Mouse (Mus musculus): Measurements from ENCODE around the gene Acat1.
A peak's percentile ranks its signal among the peaks of the same experiment; 100 is the strongest.

Acat1 gene

GRCm38 (mm10) chr9:53535416-53536320 is 74.5 kb downstream of the Acat1 start:
- DNase-seq (ENCODE audit: low spot score): peak; percentile 18

Data from T-cell, adult 2 months (primary cell).